Mouse (Mus musculus): ENCODE measurements at regions not wholly inside any gene's neighbourhood (a gene's known extent, or its start where the extent isn't known, plus 50 kb on each side); places are given as distances from the start of the nearest gene placed in this dataset.

DNA sequence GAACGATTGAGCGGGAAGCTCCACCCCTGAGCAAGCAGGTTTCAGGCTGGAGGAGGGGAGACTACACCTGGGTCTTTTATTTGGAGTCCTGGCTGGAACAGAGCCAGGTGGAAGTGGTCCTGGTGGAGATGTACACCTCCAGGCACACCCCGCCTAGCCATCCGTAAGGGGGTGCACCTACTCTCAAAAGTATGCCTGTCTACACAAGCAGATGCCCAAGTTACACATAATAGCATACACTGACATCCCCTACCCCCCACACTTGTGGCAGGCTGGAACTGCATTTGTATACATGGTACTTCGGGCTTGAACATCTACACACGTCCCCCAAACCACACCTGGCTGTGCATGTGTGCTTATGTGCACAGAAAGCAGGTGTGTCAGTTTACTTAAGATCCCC is 236.8 kb upstream of the 4930535I16Rik start:
- Histone ChIP-seq H3K4me3 (replicated peaks in 1 of 3; ENCODE audit: low read depth in 2 of 3, low read length in 2 of 3, poor library complexity in 1 of 3) (no peak overlapping the region), H3K27ac (ENCODE audit: insufficient read depth, low read depth) (no peak overlapping the region), H3K9me3 (replicated peaks; ENCODE audit: low read length) (peaks cover 2% of the 10 kb centered on the region), H3K27me3 (replicated peaks) (peaks cover 73% of the 10 kb centered on the region), H3K79me2 (replicated peaks; ENCODE audit: control insufficient read depth, extremely low read depth, insufficient read depth, poor library complexity, severe bottlenecking) (no peaks in the 10 kb centered on the region), H3K4me2 (ENCODE audit: insufficient read depth, low read depth, poor library complexity, severe bottlenecking) (no peak overlapping the region), H3K4me1 (ENCODE audit: control insufficient read depth in 1 of 2, insufficient read depth in 2 of 2) (no peaks in the 10 kb centered on the region), H3K9ac (ENCODE audit: insufficient read depth, low read depth) (no peak overlapping the region), H3K36me3 (replicated peaks in 1 of 2; ENCODE audit: control insufficient read depth in 1 of 2, insufficient read depth in 1 of 2, low read length in 1 of 2) (no peaks in the 10 kb centered on the region)
- in situ Hi-C loops (cut with MboI; ENCODE audit: low pct_ligation_motif_present, low pct_unique_long_range_greater_than_20kb, low sequenced_read_pairs) (no loop called here), dilution Hi-C loops (cut with MboI; ENCODE audit: extremely low pct_ligation_motif_present, extremely low pct_unique_long_range_greater_than_20kb, low sequenced_read_pairs) (no loop called here)
- DNase-seq (ENCODE audit: extremely low read depth): no peak
- no peak for TF ChIP-seq SMC3 (IDR thresholded peaks at IDR 0.05; ENCODE audit: low read depth, low read length)
- no peak for TF ChIP-seq ZC3H11A (IDR thresholded peaks at IDR 0.05; ENCODE audit: low read depth, low read length)
- TF ChIP-seq MEF2A (IDR thresholded peaks at IDR 0.05; ENCODE audit: borderline replicate concordance, low read depth, low read length): no peak
- no peak for TF ChIP-seq CTCF (conservative IDR thresholded peaks at IDR 0.05 in 1 of 2, IDR thresholded peaks at IDR 0.05 in 1 of 2; ENCODE audit: low read depth in 2 of 2, low read length in 2 of 2)
- no peak for TF ChIP-seq UBTF (IDR thresholded peaks at IDR 0.05; ENCODE audit: low read depth, low read length)
- TF ChIP-seq TCF12 (IDR thresholded peaks at IDR 0.05; ENCODE audit: low read depth, low read length): no peak
- TF ChIP-seq TBP (conservative IDR thresholded peaks at IDR 0.05; ENCODE audit: low read depth, low read length): no peak
- TF ChIP-seq ZNF384 (IDR thresholded peaks at IDR 0.05; ENCODE audit: low read depth, low read length): no peak
- TF ChIP-seq USF2 (conservative IDR thresholded peaks at IDR 0.05; ENCODE audit: low read depth, low read length): no peak
- TF ChIP-seq MYC (IDR thresholded peaks at IDR 0.05; ENCODE audit: low read depth, low read length): no peak
- TF ChIP-seq ZKSCAN1 (IDR thresholded peaks at IDR 0.05; ENCODE audit: borderline replicate concordance, low read depth, low read length): no peak
- no peak for TF ChIP-seq POLR2AphosphoS2 (IDR thresholded peaks at IDR 0.05; ENCODE audit: low read depth, low read length)
- no peak for TF ChIP-seq USF1 (IDR thresholded peaks at IDR 0.05; ENCODE audit: low read depth, low read length)
- no peak for TF ChIP-seq MAZ (IDR thresholded peaks at IDR 0.05; ENCODE audit: low read depth, low read length)
- no peak for TF ChIP-seq RAD21 (IDR thresholded peaks at IDR 0.05; ENCODE audit: low read depth, low read length)
- TF ChIP-seq MAX (IDR thresholded peaks at IDR 0.05; ENCODE audit: low read length): no peak
- TF ChIP-seq JUND (conservative IDR thresholded peaks at IDR 0.05; ENCODE audit: low read depth, low read length): no peak
- TF ChIP-seq GABPA (IDR thresholded peaks at IDR 0.05; ENCODE audit: insufficient replicate concordance, low read depth, low read length): no peak
- TF ChIP-seq NELFE (IDR thresholded peaks at IDR 0.05; ENCODE audit: low read depth, low read length): no peak

GRCm38 (mm10) chr4:124149771-124150451 is 232.1 kb upstream of the 4930535I16Rik start:
- Histone ChIP-seq H3K9me3 (replicated peaks; ENCODE audit: low read length) (no peaks in the 10 kb centered on the region), H3K4me2 (ENCODE audit: insufficient read depth, low read depth, poor library complexity, severe bottlenecking) (no peak overlapping the region), H3K36me3 (replicated peaks in 1 of 2; ENCODE audit: control insufficient read depth in 1 of 2, insufficient read depth in 1 of 2, low read length in 1 of 2) (no peaks in the 10 kb centered on the region), H3K27ac (ENCODE audit: insufficient read depth, low read depth) (no peak overlapping the region), H3K79me2 (replicated peaks; ENCODE audit: control insufficient read depth, extremely low read depth, insufficient read depth, poor library complexity, severe bottlenecking) (no peaks in the 10 kb centered on the region), H3K9ac (ENCODE audit: insufficient read depth, low read depth) (no peak overlapping the region), H3K4me3 (replicated peaks in 1 of 3; ENCODE audit: low read depth in 2 of 3, low read length in 2 of 3, poor library complexity in 1 of 3) (no peak overlapping the region), H3K27me3 (replicated peaks) (peaks cover 83% of the 10 kb centered on the region), H3K4me1 (ENCODE audit: control insufficient read depth in 1 of 2, insufficient read depth in 2 of 2) (no peaks in the 10 kb centered on the region)
- in situ Hi-C loops (cut with MboI; ENCODE audit: low pct_ligation_motif_present, low pct_unique_long_range_greater_than_20kb, low sequenced_read_pairs) (loop anchor here (25.0 kb wide), 1 partner anchor 188 kb away; no protein-coding TSS in a partner anchor), dilution Hi-C loops (cut with MboI; ENCODE audit: extremely low pct_ligation_motif_present, extremely low pct_unique_long_range_greater_than_20kb, low sequenced_read_pairs) (no loop called here)
- no peak for TF ChIP-seq ZMIZ1 (IDR thresholded peaks at IDR 0.05; ENCODE audit: low read depth, low read length)
- no peak for TF ChIP-seq ELF1 (IDR thresholded peaks at IDR 0.05; ENCODE audit: low read depth, low read length)
- TF ChIP-seq MXI1 (IDR thresholded peaks at IDR 0.05; ENCODE audit: low read depth, low read length): no peak
- TF ChIP-seq USF1 (IDR thresholded peaks at IDR 0.05; ENCODE audit: low read depth, low read length): no peak
- TF ChIP-seq PAX5 (IDR thresholded peaks at IDR 0.05; ENCODE audit: low read length): no peak
- TF ChIP-seq MAFK (IDR thresholded peaks at IDR 0.05; ENCODE audit: insufficient replicate concordance, low read length): no peak
- TF ChIP-seq ZKSCAN1 (IDR thresholded peaks at IDR 0.05; ENCODE audit: borderline replicate concordance, low read depth, low read length): no peak
- TF ChIP-seq SMC3 (IDR thresholded peaks at IDR 0.05; ENCODE audit: low read depth, low read length): no peak
- no peak for TF ChIP-seq NRF1 (IDR thresholded peaks at IDR 0.05; ENCODE audit: low read depth, low read length)
- TF ChIP-seq MAX (IDR thresholded peaks at IDR 0.05; ENCODE audit: low read length): no peak
- TF ChIP-seq ZC3H11A (IDR thresholded peaks at IDR 0.05; ENCODE audit: low read depth, low read length): no peak
- TF ChIP-seq MEF2A (IDR thresholded peaks at IDR 0.05; ENCODE audit: borderline replicate concordance, low read depth, low read length): no peak
- DNase-seq (ENCODE audit: extremely low read depth): no peak

All from CH12.LX (cell line).